Mouse (Mus musculus) limb, embryonic 14.5 days (tissue): ENCODE data around the gene Tmem56. TPM values are rescaled to one million over a fixed set of nuclear protein-coding genes. Genes with fewer than 3 reads are reported as not detected.

Experiments used
- ATAC-seq: fragments of 200-750 bp; cut with Nextera tagmentation; 2 replicates; pipeline ENCODE4 v1.8.0; 2017; ENCODE audit warnings: low read depth, moderate number of reproducible peaks, moderate TSS enrichment; ENCODE audit not compliant: low FRiP score
- DNase-seq: peaks from one replicate; pipeline ENCODE4 v3.0.0-alpha.2; 2015; ENCODE audit warnings: low spot score
- H3K27ac ChIP-seq: fragments of 300-500 bp; sonication (generic); replicated peaks from 2 replicates; pipeline ENCODE4 v1.5.1; 2014; ENCODE audit warnings: low read depth, mild to moderate bottlenecking, low read length, moderate library complexity, mixed read lengths
- H3K27me3 ChIP-seq: fragments of 300-500 bp; sonication (generic); 2 replicates; pipeline ENCODE4 v1.6.1; 2014; ENCODE audit warnings: low read length, mixed read lengths; ENCODE audit not compliant: control insufficient read depth, insufficient read depth
- H3K36me3 ChIP-seq: fragments of 300-500 bp; sonication (generic); 2 replicates; pipeline ENCODE4 v1.6.1; 2014; ENCODE audit warnings: mild to moderate bottlenecking, low read length, moderate library complexity, mixed read lengths; ENCODE audit not compliant: control insufficient read depth, insufficient read depth
- H3K4me1 ChIP-seq: fragments of 300-500 bp; sonication (generic); 2 replicates; pipeline ENCODE4 v1.6.1; 2014; ENCODE audit warnings: antibody characterized with exemption, low read length, mixed read lengths; ENCODE audit not compliant: control insufficient read depth, insufficient read depth
- H3K4me2 ChIP-seq: fragments of 300-500 bp; sonication (generic); replicated peaks from 2 replicates; pipeline ENCODE4 v1.6.1; 2014; ENCODE audit warnings: low read depth, mild to moderate bottlenecking, low read length, moderate library complexity; ENCODE audit not compliant: severe bottlenecking
- H3K4me3 ChIP-seq: fragments of 300-500 bp; sonication (generic); replicated peaks from 2 replicates; pipeline ENCODE4 v1.5.1; 2014; ENCODE audit warnings: low read length
- H3K9ac ChIP-seq: fragments of 300-500 bp; sonication (generic); 2 replicates; pipeline ENCODE4 v1.6.1; 2014; ENCODE audit warnings: mild to moderate bottlenecking, low read depth, low read length, moderate library complexity; ENCODE audit not compliant: severe bottlenecking
- H3K9me3 ChIP-seq: fragments of 300-500 bp; sonication (generic); 2 replicates; pipeline ENCODE4 v1.6.1; 2016; ENCODE audit warnings: low read length; ENCODE audit not compliant: control insufficient read depth
- POLR2A ChIP-seq: fragments of 200-500 bp; IDR thresholded peaks from 2 replicates; pipeline ENCODE4 v1.8.0; 2012; ENCODE audit warnings: inconsistent platforms, mild to moderate bottlenecking, moderate library complexity, borderline replicate concordance; ENCODE audit not compliant: insufficient read depth, insufficient read length; ENCODE audit errors: extremely low read depth
- WGBS: fragments of 180-500 bp; shearing (Covaris S2); extraction: QIAGEN DNeasy Blood & Tissue Kit; methylation state at CpG from one replicate; pipeline ENCODE4 v1.1.7; 2014; 5-methylcytosine and 5-hydroxymethylcytosine counted together
- polyA plus RNA-seq, 2 experiments: library from polyadenylated mRNA; depleted of rRNA in 1 of 2; stranded (reverse) in 1 of 2; unstranded in 1 of 2; fragments of >200 nt; fragmentation: Nextera tagmentation in 1 of 2; extraction: Ambion mirVana in 1 of 2; gene quantifications; 2 replicates each; pipeline versions ENCODE4 v1.2.1 to v1.2.3; 2012 to 2014

The Tmem56 gene
- polyA plus RNA-seq, 2 experiments = 1.4 to 1.8 TPM

DNA sequence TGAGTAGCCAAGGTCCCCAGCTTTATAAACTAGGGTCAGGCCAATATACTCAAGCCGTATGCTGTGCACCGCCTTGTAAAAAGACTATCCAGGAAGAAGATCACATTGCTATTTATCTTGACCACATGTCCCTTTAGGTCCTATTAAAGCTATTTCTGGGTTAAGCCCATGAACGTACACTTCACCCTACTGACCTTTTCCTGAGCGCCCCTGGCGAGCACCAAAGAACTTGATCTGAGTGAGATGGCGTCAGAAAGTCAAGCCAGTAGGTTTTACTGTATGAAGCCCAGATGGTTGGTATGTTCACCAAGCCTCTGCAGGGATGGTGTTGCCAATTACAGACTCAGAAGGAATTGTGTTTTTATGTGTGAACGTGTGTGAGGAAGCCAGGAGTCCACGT lies 26.8 kb downstream of the Tmem56 start:
- DNase-seq = no peak
- H3K9ac ChIP-seq = no peak overlapping the region
- no peak overlapping the region for H3K4me2 ChIP-seq
- no peak for TF ChIP-seq POLR2A
- peaks cover 13% of the 10 kb centered on the region for H3K27me3 ChIP-seq
- H3K4me1 ChIP-seq = peaks cover 5% of the 10 kb centered on the region; the same call in 1 of the 2 replicates
- H3K36me3 ChIP-seq = no peaks in the 10 kb centered on the region
- H3K9me3 ChIP-seq = no peaks in the 10 kb centered on the region
- no peak for ATAC-seq
- no peak overlapping the region for H3K27ac ChIP-seq
- H3K4me3 ChIP-seq = no peak overlapping the region
- 61% methylated on average over 8 of the region's 8 CpGs for WGBS

DNA sequence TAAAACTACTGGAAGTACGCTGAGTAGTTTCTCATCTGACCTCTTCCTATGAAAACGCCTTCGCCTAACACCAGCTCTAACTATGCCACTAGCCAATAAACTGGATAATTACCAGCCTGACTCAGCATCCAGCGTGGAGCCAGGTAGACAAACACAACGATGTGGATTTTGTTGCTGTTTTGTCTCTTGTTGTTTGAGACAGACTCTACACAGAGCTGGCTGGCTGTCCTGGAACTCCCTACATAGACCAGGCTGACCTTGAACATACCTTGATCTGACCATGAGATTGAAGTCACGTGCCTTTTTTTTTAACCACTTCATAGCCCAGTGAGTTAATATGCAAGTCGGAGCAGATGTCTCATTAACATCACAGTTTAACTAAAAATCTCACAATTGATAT lies 27.4 kb downstream of the Tmem56 start:
- ATAC-seq (no peak), DNase-seq (no peak)
- Histone ChIP-seq H3K4me2 (no peak overlapping the region), H3K27me3 (peaks cover 7% of the 10 kb centered on the region), H3K4me1 (peaks cover 8% of the 10 kb centered on the region; the same call in 1 of the 2 replicates), H3K9ac (no peak overlapping the region), H3K36me3 (no peaks in the 10 kb centered on the region), H3K9me3 (no peaks in the 10 kb centered on the region), H3K4me3 (no peak overlapping the region), H3K27ac (no peak overlapping the region)
- TF ChIP-seq POLR2A = no peak
- WGBS = 75% methylated on average over 7 of the region's 7 CpGs

DNA sequence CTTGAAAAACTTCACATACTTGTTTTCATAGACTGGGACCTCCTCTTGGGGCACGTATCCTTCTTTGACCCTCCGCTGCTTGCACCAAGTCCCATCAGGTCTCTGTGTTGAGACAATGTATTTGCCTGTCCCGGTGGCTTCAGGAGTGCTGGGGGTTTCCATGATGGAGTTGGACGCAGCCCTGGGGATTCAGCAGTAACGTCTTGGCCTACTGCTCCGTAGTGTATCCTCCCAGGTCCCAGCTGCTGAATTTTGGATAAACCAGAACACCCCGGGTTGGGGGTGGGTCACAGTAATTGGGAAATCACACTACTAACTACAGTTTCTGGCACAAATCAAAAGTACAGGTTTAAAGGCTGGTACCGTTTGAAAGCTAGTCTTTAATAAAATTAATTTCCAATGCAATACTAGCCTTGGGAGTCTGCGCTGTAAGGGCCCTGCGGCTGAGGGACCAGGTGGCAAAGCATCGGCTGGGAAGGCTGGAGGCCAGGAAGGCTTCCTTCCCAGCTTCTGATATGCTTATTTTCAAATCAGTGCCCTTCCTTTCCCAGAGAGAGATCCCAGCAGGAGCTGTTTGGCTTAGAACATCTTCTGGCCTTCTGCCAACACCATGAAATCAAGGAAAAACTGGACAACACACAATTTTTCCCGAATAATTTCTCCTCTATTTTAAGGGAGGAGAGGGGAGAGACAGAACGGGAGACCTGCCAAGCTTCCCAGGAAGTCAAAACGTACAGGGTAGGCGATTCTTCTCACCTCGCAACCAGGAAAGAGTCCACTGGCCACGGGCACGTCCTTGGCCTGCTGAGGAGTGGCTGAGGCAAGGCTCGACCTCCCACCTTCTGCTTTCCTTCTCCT lies 32.1 kb downstream of the Tmem56 start:
- Histone ChIP-seq H3K4me2 (no peak overlapping the region), H3K36me3 (no peaks in the 10 kb centered on the region), H3K4me1 (peaks cover 5% of the 10 kb centered on the region; the same call in 1 of the 2 replicates), H3K4me3 (no peak overlapping the region), H3K9ac (no peak overlapping the region), H3K9me3 (no peaks in the 10 kb centered on the region), H3K27ac (no peak overlapping the region), H3K27me3 (no peaks in the 10 kb centered on the region)
- no peak for DNase-seq
- no peak for ATAC-seq
- no peak for TF ChIP-seq POLR2A
- WGBS = 67% methylated on average over 19 of the region's 19 CpGs

DNA sequence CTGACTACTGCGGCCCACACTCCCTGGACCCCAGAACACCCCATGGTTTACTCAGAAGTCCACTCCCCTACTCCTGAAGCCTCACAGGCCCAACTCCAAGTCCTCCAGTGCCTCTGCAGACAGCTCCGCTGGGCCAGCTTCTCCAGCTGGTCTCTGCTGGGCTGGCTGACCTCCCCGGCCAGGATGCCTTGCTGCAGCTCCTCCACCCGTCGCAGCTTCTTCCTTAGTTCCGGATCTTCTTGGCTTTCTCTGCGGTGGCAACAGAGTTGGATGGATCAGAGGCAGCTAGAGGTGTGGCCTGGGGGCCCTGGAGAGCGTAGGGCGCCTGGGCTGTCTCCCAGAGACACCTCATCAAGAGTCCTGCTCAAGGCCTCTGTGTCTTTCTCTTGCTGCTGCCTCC lies 32.9 kb downstream of the Tmem56 start:
- Histone ChIP-seq H3K9ac (no peak overlapping the region), H3K4me2 (no peak overlapping the region), H3K4me1 (peaks cover 5% of the 10 kb centered on the region; the same call in 1 of the 2 replicates), H3K27ac (no peak overlapping the region), H3K9me3 (no peaks in the 10 kb centered on the region), H3K4me3 (no peak overlapping the region), H3K27me3 (no peaks in the 10 kb centered on the region), H3K36me3 (no peaks in the 10 kb centered on the region)
- 77% methylated on average over 9 of the region's 9 CpGs for WGBS
- no peak for TF ChIP-seq POLR2A
- DNase-seq (no peak), ATAC-seq (no peak)

DNA sequence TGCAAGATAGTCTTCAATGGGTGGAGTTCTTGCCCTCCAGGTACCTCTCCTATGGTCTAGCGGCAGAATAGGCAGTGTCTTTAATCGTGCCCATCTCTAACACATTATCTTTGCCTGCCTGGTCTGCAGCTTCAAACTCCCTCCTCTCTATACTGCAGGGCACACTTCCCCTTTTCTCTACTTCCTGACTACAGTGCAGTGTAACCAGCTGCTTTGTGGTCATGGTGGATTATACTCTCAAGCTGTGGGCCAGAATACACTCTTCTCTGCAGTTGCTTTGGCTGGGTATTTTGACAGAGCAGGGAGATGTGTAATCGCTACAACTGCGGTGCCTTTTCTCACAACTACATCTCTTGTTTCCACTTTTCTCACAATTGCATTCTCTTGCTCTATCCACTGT lies 40.0 kb downstream of the Tmem56 start:
- no peaks in the 10 kb centered on the region for H3K27me3 ChIP-seq
- ATAC-seq = peak; percentile 69; the same call in 1 of the 2 replicates
- WGBS = 82% methylated on average over 4 of the region's 4 CpGs

More for the DNA sequence above, 40.0 kb downstream of the Tmem56 start:
- TF ChIP-seq POLR2A = no peak
- no peaks in the 10 kb centered on the region for H3K9me3 ChIP-seq
- no peak overlapping the region for H3K9ac ChIP-seq
- H3K4me2 ChIP-seq = no peak overlapping the region
- peaks cover 12% of the 10 kb centered on the region for H3K4me1 ChIP-seq
- no peak overlapping the region for H3K4me3 ChIP-seq
- DNase-seq = peak; percentile 43
- H3K36me3 ChIP-seq = no peaks in the 10 kb centered on the region
- H3K27ac ChIP-seq = no peak overlapping the region
